Mouse (Mus musculus): ENCODE measurements around the gene Setd1a.

GRCm38 (mm10) chr7:127747559-127748234 lies 28.8 kb upstream of the Setd1a start:
- TF ChIP-seq POLR2A (IDR thresholded peaks at IDR 0.05; ENCODE audit: borderline replicate concordance, extremely low read depth, insufficient read depth, insufficient read length, poor library complexity, severe bottlenecking), result no peak
- no peak for TF ChIP-seq CTCF (IDR thresholded peaks at IDR 0.05; ENCODE audit: borderline replicate concordance, extremely low read depth, insufficient read depth, insufficient read length)

All from brain, embryonic 14.5 days (tissue).